Mouse (Mus musculus): ENCODE data around the gene Prkn.

Prkn gene

DNA sequence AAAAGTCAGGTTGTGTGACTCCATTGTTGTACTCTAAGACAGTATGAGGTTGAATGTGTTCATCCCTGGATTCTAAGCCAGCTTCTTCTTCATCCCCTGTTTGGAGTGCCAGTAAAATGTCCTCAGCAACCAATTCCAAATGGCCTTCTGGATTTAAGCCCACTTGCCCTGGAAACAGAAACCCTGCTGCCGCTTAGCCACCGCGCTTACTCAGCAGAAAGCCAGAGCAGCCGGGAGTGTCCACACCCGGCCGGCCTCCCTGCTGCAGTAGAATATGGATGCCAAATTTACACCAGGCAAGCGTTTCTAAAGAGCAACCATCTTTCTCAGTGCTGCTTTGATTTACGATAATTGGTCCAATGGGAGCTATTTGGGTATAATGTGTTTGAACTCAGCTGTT is 420.5 kb downstream of the Prkn start:
- in situ Hi-C loops (cut with MboI; ENCODE audit: unreplicated experiment in 2 of 2) = no loop called here

- in situ Hi-C loops (cut with MboI; ENCODE audit: unreplicated experiment in 2 of 2) = no loop called here
Observed at GRCm38 (mm10) chr17:11261679-11262078, 421.5 kb downstream of the Prkn start.

- in situ Hi-C loops (cut with MboI; ENCODE audit: unreplicated experiment in 2 of 2) = no loop called here
Observed at GRCm38 (mm10) chr17:11267951-11268350, 427.8 kb downstream of the Prkn start.

- in situ Hi-C loops (cut with MboI; ENCODE audit: unreplicated experiment in 2 of 2) = no loop called here
Observed at GRCm38 (mm10) chr17:11270179-11270578, 430.0 kb downstream of the Prkn start.

DNA sequence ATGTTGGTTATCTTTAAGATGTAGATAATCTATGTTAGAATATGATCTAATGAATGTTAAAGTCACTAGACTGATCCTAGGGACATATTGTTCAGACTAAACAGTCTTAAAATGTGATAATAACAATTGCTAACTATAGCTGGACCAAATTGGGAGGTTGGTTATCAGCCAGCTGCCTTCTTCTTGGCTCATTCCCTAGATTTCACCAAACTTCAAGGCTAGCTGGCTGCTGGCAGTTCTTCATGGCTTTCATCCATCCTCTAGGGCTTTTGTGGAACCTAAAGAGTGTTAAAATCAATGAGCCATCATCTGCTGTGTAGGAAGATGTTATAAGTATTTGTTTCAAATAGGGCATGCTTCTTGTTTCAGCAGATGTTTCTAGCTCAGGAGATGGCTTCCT is 431.7 kb downstream of the Prkn start:
- in situ Hi-C loops (cut with MboI; ENCODE audit: unreplicated experiment in 2 of 2) = no loop called here

DNA sequence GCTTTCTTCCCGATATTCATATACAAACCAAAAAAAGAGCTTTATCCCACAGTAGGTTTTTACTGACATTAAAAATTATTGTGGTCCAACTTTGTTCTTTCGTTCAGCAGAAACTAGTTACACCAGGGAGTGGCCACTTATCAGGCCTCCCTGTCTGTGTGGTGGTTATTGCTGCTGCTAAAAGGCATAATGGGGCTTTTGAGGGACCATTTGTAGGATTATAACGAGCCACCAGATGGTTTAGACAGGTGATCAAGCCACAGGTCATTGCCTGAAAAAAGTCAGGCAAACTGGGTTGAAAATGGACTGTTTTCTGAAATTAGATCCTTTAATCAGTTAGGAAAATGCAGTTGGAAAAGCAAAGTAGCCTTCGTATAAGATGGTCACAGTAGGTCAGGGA is 444.1 kb downstream of the Prkn start:
- in situ Hi-C loops (cut with MboI; ENCODE audit: unreplicated experiment in 2 of 2) = no loop called here

DNA sequence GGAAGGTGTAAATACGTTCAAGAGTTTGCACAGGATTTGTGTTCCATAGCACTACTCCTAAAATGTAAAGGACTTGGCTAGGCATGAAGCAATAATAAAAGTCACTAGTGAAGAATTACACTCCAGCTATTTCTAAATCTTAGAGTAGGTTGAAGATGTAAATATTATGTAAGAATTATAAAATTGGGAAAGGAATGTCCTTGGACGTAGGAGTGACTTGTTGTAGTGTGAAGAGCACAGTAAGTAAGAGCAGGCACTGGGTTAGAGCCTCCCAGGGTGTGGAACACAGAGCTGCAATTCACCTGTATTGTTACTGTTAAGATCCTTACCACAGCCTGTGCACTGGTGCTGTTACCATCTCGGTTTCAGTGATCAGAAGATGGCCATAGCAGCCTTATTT is 450.0 kb downstream of the Prkn start:
- in situ Hi-C loops (cut with MboI; ENCODE audit: unreplicated experiment in 2 of 2) = no loop called here

DNA sequence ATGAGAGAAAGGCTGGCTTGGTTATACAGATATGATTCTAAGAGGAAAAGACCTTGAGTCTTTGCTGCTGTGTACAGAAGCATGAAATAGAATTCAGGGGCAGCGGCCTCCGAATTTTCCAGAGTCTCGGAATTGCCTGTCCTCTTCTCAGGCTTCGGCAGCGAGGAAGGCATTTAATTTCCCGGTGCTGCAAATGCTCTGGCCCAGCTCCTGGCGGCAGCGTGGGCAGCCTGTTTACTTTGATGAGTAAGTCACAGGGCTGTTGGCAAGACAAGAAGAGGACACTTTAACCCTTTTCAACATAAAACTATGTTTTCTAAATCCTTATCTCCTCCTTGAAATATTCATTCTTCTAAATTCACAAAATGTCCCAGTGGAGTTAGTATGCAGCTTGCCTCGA is 462.9 kb downstream of the Prkn start:
- in situ Hi-C loops (cut with MboI; ENCODE audit: unreplicated experiment in 2 of 2) = no loop called here

- in situ Hi-C loops (cut with MboI; ENCODE audit: unreplicated experiment in 2 of 2) = no loop called here
Observed at GRCm38 (mm10) chr17:11309843-11310242, 469.7 kb downstream of the Prkn start.

DNA sequence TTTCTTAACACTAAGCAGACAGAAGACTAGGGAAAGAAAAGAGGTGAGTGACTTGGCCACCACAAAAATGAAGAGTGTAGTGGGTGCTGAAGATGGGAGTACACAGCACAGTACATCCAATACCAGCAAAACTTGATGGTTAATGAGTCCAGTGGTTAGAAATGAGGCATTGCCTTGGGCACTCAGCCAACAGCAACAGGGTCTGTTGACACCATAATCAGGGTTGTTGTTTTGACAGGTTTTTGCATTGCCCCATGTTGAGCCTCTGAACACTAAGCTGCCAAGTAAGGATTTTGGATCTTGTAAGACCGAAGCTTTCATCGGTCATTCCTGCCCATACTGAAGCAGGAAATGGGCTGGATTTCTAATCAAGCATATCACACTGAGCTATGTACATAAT is 474.0 kb downstream of the Prkn start:
- in situ Hi-C loops (cut with MboI; ENCODE audit: unreplicated experiment in 2 of 2) = no loop called here

- in situ Hi-C loops (cut with MboI; ENCODE audit: unreplicated experiment in 2 of 2) = no loop called here
Observed at GRCm38 (mm10) chr17:11315675-11316074, 475.5 kb downstream of the Prkn start.

DNA sequence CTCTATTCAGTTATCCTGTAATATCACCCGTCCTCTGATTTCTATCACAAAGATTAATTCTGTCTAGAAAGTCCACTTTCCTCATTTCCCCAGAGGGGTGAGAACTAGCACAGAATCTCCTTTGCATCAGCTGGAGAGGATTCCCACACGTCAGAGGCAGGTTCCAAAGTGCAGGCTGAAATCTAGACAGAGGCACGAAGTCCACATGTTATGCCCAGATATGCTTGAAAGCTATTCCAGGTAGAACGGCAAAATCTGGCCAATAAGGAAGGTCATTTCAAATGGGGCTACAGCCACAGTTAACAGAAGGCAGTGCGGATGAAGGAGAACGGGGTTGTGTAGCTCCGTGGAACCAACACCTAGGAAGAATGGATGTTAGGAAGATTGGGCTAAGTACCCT is 478.8 kb downstream of the Prkn start:
- in situ Hi-C loops (cut with MboI; ENCODE audit: unreplicated experiment in 2 of 2) = no loop called here

DNA sequence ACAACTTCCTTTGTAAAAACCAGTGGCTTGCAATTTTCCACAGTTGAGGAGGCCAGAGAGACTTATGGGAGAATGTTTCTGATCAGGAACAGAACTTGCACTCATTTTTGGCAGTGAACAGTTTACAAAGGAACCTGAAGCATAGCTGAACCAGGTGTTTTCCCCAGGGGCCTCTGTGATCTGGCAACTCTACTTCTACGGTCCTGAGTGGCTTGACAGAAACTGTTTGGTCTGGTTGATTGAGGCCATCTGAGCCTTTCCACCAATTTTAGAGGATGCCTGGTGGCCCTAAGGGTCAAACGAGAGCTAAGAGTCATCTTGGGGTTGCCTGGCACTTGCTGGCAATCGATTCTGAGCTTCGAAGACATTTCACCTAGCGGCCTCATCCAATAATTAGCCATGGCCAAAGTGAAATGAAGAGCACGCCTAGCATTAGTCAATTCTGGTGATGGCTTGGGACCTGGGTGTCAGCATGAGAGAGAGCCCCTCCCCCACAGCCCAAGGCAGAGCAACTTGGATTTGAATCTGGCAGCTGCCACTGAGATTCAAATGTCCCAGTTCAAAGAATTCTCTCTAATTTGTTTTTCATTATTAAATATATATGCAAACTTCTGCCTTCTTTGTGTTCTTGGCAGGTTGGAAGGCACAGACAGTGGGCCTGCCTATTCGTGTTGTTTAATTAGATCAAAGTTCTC is 479.6 kb downstream of the Prkn start:
- in situ Hi-C loops (cut with MboI; ENCODE audit: unreplicated experiment in 2 of 2) = no loop called here

DNA sequence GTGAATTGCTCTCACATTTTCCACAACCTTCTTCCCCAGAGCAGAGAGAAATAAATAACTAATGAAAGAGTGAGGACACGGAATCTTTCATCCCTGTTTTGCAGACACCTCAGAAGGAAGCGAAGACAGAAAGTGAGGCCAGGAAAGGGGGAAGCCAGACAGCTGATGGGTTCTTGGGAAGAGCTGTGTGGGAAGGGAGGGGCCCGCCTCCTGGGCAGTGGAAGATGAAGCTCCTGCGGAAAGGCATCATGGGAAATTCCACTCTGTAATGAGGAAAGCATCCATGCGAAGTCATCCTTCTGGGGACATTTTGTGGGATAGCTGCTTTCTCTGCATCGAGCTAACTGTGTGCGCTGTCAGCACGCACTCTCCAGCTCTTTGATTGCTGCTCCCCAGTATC is 491.9 kb downstream of the Prkn start:
- in situ Hi-C loops (cut with MboI; ENCODE audit: unreplicated experiment in 2 of 2) = no loop called here

GRCm38 (mm10) chr17:11333741-11334140 is 493.6 kb downstream of the Prkn start:
- in situ Hi-C loops (cut with MboI; ENCODE audit: unreplicated experiment in 2 of 2) = no loop called here

GRCm38 (mm10) chr17:11336156-11336555 is 496.0 kb downstream of the Prkn start:
- in situ Hi-C loops (cut with MboI; ENCODE audit: unreplicated experiment in 2 of 2) = no loop called here

GRCm38 (mm10) chr17:11340368-11340767 is 500.2 kb downstream of the Prkn start:
- in situ Hi-C loops (cut with MboI; ENCODE audit: unreplicated experiment in 2 of 2) = no loop called here

GRCm38 (mm10) chr17:11346310-11346709 is 506.1 kb downstream of the Prkn start:
- in situ Hi-C loops (cut with MboI; ENCODE audit: unreplicated experiment in 2 of 2) = no loop called here

GRCm38 (mm10) chr17:11352778-11353552 is 512.8 kb downstream of the Prkn start:
- in situ Hi-C loops (cut with MboI; ENCODE audit: unreplicated experiment in 2 of 2) = no loop called here

DNA sequence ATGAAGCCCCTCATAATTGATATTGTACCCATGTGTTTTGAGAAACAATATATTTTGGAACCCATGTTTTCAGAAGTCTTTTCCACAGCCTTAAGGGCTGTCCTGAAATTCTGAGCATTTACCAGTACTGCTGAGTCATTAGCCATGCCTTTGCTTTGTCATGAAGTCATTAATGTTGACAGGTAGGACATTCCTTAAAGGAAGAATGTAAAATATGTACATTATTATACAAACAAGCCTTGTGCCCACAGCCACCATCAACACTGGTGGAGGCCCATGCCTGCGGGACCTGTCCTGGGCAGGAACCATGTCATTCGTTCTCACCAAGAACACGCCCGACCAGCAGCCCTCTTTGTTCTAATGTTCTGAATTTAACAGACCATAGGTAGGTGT is 513.4 kb downstream of the Prkn start:
- in situ Hi-C loops (cut with MboI; ENCODE audit: unreplicated experiment in 2 of 2) = no loop called here

GRCm38 (mm10) chr17:11354348-11354747 is 514.2 kb downstream of the Prkn start:
- in situ Hi-C loops (cut with MboI; ENCODE audit: unreplicated experiment in 2 of 2) = no loop called here

DNA sequence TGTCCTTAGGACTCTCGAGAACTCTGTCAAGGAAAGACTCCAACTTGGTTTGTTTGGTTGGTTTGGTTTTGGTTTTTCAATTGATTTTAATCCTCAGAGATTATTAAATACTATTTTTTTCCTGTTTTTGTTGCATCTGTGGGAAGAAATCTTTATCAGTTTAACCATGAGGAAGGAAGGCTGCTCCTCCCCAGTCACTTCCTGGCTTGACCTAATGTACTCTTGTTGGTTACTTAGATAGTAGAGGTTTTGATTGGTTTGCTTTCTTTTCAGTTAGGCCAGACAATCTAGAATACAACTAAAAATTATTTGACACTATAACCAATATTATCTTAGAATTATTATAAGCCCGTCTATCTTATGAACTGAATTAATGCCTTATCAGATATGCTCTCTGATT is 535.3 kb downstream of the Prkn start:
- in situ Hi-C loops (cut with MboI; ENCODE audit: unreplicated experiment in 2 of 2) = no loop called here

Data from v-Abl transformed pro-B cells (cell line).